Mouse (Mus musculus): ENCODE results near the gene Rap2c. TPM values are rescaled to one million over a fixed set of nuclear protein-coding genes. Genes with fewer than 3 reads are reported as not detected.

The Rap2c gene
- 13.6 and 13.9 TPM in 2 replicates for polyA plus RNA-seq (2012; rRNA removed)

DNA sequence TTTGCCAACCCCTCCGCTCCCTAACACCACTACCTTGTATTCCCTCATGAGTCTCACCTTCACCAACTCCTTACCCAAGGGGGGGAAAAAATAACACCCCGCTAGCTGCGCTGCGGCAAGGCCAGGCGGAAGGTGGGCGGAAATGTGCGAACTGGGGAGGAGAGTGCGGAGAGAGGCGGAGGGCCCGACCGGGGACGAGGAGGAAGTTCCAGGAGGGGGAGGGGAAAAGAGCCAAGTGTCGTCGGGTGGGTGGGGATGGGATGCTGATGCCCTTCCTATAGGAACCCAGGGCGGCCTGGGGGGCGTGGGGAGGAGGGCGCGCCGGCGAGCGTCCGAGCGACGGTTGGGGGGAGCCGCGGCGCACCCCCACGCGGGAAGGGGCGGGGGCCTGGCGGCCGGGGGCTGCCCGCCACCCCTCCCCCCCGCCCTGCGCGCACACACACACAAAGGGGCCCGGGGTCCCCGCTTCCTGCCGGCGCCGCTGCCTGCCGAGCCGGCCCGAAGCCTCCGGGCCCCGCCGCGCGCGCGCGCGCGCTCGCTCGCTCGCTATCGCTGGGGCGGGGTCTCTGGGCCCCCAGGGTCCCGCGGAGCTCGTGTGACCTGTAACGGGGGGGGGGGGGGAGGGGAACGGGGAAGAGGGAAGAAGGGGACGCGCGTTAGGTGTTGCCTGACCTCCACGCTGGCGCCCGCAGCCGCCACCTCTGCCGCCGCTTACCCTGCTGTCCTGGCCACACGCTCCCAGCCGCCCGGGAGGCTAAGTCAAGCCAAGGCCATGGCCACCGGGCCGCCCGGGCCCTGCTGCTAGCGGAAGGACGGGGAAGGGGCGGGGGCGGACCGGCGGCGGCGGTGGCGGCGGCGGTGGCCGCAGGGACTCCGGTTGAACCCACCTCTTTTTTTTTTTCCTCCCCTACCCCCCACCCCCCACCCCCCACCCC lies at the start of gene Rap2c:
Gene Rap2c (minus strand): TSS at position 168 of the 935 bp plus-strand sequence.
- peak; percentile 39 for DNase-seq (ENCODE audit: low spot score)

DNA sequence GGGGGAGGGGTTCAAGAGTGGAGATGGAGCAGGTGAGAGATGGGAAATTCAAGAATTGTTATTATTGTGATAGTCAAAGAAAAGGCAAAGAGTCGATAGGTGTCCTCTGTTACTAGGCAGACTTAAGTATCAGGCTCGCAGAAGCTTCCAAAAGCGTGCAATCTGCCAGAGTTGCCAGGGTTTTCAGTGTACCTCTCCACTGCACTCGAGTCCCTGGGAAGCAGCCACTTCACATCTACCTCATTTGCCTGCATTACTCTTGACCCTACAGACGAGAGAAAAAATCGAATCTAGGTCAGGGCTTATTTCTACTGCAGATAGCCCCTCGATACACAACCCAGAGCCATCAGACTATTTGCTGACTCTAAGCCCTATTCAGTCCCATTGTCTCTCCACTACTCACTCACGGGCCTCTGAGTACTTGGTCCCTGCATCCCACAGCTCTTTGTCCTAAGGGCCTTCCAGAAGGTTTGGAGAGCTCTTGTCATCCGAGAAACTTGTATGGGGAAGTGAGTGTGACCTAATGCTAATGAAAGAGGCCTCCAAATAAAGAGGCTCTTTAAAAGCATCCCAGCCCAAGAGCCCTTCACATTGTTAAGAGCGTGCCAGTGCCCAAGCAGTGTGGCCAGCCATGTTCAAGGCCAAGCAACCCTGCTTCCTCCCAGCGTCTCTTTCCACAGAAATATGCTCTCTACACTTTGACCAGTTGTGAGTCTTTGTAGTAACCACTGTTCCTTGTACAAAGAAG lies 48.9 kb upstream of the Rap2c start:
- DNase-seq (ENCODE audit: low spot score): no peak

DNA sequence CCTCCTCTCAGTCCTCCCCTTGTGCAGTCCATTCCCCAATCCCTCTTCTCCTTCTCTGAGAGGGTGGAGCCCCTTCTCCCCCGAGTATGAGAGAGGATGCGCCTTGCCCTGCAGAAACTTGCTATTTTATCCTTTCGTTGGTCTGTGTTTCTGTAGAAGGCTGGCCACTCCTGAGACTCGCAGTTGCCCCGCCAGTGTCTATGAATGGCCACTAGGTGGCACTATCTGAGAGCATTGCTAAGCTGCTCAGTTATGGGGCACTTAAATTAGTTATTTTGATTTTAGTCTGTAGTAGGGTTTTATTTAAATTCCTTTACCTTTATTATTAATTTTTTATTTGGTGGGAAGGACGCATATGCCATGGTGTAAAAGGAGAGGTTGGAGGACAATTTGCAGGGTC lies 48.0 kb upstream of the Rap2c start:
- no peak for DNase-seq (ENCODE audit: low spot score)

DNA sequence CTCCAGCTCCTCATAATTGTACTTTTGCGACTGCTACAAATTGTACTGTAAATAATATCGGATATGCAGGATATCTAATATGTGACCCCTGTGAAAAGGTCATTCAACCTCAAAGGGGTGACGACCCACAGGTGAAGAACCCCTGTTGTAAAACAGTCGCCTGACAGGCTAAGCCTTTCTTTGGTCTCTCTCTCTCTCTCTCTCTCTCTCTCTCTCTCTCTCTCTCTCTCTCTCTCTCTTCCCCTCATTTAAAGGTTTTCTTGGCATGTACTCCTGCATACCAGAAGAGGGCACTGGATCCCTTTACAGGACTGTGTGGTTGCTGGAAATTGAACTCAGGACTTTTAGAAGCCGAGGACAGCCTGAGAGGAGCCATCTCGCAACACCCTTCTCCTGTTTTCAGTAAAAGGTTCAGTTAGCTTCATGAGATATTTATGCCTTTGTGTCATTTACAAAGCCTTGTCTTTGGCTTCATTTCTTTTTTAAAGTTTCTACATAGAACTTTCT lies 47.4 kb upstream of the Rap2c start:
- DNase-seq (ENCODE audit: low spot score): no peak

DNA sequence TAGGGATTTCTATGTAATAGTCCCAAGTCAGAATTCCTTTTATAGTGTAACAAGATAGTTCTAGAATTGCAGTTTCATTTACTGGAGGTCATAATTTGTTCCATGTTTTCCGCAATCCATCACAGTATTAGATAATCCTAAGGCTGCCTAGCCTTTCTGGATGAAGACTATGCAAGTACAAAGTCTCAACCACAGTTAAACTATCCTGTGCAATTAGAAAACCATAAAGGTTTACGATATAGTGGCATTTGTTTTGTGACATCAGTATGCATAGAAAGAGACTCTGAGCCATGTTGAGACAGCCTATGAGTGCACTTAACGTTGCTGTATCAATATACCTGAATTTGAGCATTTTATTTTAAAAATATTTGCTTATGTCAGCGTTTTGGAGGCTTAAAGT lies 42.4 kb upstream of the Rap2c start:
- DNase-seq (ENCODE audit: low spot score): no peak

DNA sequence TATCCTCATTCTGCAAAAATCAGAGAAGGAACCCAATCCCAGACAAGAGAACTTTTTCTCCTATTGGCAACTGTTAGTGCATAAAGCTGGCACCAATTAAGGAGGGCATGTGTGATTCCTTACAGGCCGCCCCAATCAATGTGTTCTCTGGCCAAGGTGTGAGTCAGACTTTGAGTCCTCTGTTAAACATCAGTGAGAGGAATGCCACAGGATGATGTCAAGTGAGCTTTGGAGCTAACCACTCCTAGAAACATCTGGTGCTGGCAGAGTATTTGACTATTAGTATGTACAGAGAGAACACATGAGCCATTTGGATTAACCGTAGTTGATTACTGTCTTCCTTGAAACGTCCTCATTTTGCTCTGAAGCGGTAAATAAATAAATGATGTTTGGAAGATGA lies 40.9 kb upstream of the Rap2c start:
- DNase-seq (ENCODE audit: low spot score): no peak

DNA sequence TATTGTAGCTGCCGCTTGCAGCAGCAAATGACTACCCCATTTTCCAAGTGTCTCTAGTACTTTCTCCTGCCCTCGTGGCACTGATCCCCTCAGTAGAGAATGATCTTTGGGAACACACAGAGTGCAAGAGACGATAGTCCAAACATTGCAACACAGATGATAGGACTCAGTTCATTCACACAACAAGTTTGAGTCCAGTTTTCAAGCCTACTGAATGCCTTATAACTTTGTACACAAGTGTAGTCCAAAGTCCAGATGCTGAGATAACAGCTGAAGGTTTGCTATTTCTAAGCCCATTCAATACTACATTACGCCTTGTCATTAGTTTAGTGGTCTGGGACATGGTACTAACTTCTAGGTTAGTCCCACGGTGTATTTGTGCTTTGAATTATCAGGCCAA lies 40.5 kb upstream of the Rap2c start:
- DNase-seq (ENCODE audit: low spot score): no peak

DNA sequence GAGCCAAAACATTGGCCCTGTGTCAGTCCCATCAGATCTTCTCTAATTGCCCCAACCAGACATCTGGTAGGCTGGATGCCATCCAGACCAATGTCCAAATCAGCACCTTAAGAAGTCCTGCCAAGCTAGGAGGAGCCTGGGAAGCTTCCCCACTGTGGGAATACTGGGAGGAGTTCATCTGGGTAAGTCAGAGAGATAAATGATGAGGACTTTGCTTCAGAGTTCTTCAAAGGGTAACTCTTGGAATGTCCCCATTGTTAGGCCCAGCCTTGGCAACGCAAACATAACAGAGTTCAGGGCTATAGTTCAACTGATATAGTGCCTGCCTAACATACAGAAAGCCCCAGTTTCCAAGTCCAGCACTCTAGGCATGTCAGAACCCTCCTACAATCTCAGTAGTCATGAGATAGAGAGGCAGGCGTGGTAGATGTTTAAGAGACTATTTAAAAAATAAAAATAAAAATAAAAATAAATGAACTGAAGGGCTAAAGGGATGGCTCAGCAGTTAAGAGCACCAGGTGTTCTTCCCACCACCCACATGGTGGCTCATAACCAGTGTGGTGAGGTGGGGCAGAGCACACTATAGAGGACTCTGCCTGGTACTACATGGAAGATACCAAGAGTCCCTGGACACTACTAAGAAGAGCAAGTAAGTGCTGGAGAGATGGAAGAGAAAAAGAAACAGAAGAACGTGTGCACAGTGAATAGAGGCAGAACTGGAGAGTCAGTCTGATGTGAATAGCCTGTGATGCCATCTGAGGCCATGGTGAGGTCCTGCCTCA lies 34.1 kb upstream of the Rap2c start:
- DNase-seq (ENCODE audit: low spot score): no peak

DNA sequence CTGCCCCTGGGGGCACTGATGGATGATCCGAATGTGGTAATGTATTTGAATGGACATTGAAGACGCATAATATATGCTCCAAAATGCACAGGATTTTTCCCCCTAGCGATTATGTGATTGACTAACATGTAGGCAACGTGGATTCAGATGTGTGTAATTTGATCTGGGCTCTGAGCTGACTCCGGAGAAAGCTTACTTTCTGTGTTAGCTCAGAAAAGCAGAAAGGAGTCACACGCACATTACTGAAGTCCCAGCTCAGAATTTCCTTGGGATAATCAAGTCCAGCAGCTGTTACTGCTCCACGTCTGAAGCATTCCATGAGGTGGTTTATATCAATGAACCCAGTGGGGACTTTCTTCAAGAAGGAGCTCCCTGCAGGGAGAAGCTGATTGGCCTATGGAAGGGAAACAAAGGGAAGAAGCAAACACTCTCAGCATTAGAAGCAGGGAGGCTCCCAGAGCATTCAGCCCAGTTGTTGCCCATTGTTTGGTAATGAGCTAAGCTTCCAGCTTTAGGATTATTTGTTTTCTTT lies 17.9 kb upstream of the Rap2c start:
- DNase-seq (ENCODE audit: low spot score): no peak

DNA sequence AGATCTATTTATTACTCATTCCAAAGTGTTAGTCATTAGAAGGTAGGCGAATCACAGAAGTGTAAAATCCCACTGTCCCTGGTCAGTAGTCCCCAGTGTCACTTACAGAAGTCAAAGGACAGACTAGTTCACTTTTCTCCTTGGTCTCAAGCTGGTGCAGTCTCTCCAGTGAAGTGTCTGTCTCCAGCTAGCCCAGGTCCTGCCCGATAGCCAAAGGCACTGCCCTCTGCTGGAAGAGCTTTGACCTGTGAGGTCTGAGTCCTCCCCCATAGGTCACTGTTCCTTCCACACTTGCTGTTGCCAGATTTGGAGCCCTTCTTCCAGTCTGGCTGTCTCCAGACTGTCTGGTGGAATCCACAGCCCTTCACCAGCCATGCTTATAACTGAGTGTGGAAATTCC lies 2.1 kb upstream of the Rap2c start:
- no peak for DNase-seq (ENCODE audit: low spot score)

DNA sequence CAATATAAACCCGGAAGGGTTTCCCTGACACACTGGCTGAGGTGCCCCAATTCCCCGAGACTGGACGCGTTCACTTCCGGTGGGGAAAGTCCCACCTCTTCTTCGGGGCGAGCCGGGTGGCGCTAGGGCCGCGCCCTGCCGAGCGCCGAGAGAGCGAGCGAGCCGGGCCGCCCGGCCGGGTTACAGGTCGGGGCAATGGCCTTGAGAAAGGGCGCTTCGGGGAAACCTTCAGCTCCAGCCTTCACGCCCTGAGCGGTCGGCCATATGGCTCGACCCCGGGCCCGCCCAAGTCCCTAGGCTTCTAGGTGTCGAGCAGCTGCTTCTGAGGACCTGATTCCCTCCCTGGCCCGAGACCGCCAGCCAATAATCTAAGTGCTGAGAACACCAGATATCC lies 965 bp upstream of the Rap2c start:
- peak; percentile 54 for DNase-seq (ENCODE audit: low spot score)

DNA sequence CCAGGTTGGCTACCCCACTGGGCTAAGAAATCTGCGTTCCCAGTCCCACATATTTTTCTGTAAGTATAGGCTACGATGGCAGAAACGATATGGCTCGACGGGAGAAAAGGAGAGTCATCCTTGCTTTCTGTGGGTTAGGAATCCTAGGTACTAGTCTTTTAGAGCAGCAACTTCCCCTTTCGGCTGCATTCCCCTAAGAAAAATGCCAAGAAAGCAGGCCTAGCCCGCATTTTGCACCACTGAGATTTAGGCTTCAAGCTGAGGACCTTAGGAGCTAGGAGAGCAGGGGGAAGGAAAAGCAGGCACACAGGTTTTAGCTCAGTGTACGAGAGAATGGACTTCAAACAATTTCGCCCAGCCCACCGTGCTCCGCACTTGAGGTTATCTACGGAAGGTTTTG lies 892 bp downstream of the Rap2c start:
- no peak for DNase-seq (ENCODE audit: low spot score)

DNA sequence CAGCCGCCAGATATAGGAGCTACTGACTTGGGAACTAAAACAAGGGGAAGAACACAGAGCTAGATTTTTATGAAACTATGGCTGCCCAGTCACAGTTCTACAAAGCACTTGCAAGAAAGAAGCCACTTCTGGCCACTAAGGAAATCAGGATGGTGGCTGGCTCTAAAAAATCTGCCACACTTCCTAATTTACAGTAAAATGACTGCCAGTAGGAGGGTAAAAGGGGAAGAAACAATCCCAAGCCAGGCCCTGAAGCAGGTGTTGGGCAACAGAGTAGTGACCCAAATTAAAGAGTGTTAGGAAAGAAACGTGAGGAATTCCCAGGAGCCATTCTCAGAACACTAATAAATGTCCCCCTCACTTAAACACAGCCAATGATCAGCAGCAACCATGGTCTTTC lies 5.5 kb downstream of the Rap2c start:
- no peak for DNase-seq (ENCODE audit: low spot score)

DNA sequence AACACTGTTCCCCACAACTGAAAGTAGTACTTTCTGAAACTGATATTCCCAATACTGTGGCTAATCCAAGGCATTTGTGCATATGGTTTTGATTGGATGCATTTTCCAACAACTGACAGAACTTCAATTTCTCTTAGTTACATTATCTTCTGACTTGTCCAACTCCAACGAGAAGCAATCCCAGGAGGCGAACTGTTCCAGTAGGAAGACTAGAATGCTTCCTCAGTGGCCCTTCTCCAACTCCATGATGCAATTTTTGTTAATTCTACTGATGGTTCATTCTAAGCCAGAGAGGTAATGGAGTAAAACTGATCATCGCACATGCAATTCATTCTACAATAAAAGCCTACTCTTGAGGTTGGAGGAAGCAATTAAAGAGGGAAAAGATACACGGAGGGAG lies 7.5 kb downstream of the Rap2c start:
- DNase-seq (ENCODE audit: low spot score): no peak

DNA sequence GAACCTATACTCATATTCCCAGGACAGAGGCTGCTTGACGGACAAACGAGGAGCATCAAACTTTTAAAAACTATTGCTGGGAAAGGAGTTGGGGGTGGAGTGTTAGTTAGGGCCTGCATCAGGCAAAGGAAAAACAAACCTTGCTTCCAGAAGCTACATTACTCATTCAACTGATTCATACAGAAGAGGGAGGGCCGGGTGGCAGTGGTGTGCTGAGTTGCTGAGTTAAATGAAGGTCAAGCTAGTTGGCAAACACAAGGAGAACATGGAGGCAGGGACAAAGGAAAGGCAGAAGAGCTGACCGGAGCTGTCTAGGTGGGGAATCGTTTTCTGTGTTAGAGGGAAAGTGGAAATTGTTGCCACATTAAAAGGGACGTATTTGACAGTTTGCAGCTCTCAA lies 17.0 kb downstream of the Rap2c start:
- DNase-seq (ENCODE audit: low spot score): no peak

DNA sequence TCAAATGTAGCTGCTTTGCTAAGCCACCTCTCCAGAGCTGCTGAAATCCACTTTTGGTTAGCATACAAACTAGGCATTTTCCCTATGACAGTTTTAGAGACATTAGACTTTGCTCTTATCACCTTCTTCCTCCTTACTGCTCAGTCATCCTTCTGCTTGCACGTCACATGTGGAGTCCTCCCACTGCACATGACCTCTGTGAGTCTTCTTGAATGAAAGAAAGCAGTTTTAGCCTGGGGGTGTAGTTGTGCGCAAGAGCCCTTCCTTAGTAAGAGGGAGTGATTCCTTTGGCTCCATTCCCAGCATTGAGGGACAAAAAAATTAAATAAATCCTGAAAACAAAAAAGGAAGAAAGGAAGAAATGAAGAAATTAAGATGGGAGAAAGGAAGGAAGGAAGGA lies 22.5 kb downstream of the Rap2c start:
- no peak for DNase-seq (ENCODE audit: low spot score)

DNA sequence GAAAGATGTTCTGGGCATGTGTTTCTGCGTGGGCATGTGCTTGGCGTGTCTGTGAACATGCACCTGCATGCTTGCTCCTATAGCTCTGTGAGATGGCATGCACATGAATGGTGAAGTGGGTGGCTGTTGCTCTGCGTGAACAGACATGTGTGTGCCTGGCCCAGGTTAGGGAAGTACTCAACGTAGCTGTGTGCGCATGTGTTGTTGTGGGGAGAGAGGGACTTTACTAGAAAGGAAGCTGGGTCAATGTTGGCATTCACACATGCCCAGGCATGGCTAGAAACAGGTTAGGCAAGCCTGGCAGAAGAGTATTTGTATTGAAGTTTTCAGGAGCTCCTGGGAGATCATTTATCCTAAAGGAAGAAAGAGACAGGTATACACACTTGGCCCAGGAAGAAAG lies 26.5 kb downstream of the Rap2c start:
- DNase-seq (ENCODE audit: low spot score): no peak

DNA sequence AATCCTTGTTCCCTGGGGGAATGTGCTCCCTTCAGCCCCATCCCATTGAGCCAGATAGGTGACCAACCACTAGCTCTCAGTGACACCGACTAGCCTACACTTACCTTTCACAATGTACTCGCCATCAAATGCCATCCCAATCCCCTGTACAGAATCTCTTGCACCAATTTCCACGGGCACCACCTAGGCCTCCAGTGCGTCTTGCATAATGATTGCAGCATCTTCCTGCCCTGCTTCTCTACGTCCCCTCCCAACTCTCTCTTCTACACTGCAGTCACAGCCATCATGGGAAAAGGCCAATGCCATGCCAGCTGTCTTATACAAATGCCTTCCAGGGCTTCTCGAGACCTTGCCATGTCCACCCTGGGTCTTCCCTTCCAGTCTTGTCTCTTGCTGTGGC lies 27.9 kb downstream of the Rap2c start:
- no peak for DNase-seq (ENCODE audit: low spot score)

DNA sequence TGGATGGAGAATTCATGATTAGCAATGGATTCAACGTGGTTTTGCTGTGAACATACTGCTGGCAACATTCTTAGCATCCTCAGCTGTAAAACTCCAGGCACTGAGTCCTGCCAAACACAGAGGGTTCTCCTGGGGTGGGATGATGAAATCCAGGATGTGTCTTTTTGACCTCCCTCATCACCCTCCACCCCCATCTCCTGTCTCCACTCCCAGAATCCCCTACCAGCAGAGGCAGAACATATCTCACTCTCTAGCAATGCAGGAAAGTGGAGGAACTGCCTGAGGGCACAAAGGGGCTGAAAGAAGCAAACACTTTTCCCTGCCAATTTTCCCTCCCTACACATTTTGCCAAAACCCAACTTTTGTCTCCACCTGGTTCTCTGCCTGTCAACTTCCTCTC lies 29.2 kb downstream of the Rap2c start:
- no peak for DNase-seq (ENCODE audit: low spot score)

DNA sequence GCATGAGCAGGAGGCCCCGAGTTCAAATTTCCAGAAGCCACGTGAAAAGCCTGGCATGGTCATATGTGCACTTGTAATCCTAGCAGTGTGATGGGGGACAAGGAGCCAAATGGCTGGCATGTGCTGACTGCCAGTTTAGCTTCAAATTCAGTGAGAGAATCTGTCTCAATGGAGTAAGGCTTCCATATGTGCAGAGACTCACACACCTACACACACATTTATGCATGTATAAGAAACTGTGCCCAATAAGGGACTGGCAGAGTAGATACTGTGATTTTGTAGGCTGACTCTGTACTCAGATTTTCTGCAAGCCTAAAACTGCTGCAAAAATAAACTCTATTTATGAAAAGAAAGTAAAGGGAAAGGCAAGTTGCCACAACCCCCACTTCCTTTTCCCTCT lies 39.4 kb downstream of the Rap2c start:
- no peak for DNase-seq (ENCODE audit: low spot score)

DNA sequence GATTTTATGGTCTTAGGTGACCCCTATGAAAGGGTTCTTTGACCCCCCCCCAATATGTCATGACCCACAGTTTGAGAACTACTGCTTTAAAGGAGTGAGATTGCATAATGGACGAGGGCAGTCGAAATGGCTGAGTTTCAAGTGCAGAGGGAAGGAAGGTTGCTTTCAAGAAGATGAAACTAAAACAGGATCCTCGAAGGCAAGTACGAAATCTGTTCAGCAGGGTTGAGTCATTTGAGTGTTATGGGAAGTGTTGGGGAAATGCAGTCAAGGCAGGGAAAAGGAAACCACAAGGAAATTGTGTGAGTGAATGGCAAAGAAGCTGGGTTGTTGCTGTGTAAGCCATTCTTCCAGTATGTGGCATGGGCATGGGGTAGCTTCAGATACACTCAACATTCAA lies 45.7 kb downstream of the Rap2c start:
- no peak for DNase-seq (ENCODE audit: low spot score)

DNA sequence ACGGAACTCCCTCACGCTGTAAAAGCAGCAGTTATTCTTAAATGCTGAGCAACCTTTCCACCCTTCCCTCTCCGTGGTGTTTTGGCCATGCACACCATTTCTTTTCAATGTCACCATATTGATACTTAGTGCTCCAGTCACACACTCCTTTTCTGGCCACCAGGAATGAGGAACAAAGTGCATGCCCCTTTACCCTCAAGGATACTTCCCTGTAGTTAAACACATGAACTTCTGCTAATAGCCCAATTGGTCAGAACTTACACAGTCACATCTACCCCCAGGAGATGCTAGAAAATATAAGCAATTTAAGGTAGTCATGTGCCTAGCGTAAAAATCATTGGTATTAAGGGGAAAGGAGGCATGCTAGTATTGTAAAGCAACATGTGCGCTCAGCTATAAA lies 47.9 kb downstream of the Rap2c start:
- DNase-seq (ENCODE audit: low spot score): no peak

Data from urinary bladder, adult 2 months (tissue).